Mouse (Mus musculus) intestine, embryonic 14.5 days (tissue): ENCODE data around the gene 1700018B08Rik. TPM values are rescaled to one million over a fixed set of nuclear protein-coding genes. Genes with fewer than 3 reads are reported as not detected.

Source experiments
- ATAC-seq: fragments of 200-750 bp; cut with Nextera tagmentation; replicated peaks from 2 replicates; pipeline ENCODE4 v1.8.0; 2017; ENCODE audit warnings: low read depth, moderate number of reproducible peaks, moderate TSS enrichment, moderate library complexity; ENCODE audit not compliant: low FRiP score, low TSS enrichment
- DNase-seq: peaks from one replicate; pipeline ENCODE4 v3.0.0-alpha.2; 2018; ENCODE audit warnings: low spot score
- H3K27ac ChIP-seq: fragments of 300-500 bp; sonication (generic); 2 replicates; pipeline ENCODE4 v1.5.1; 2014; ENCODE audit warnings: low read depth, mild to moderate bottlenecking, control low read depth
- H3K27me3 ChIP-seq: fragments of 300-500 bp; sonication (generic); replicated peaks from 2 replicates; pipeline ENCODE4 v1.6.1; 2014; ENCODE audit warnings: low read length, control low read depth; ENCODE audit not compliant: control insufficient read depth, insufficient read depth
- H3K36me3 ChIP-seq: fragments of 300-500 bp; sonication (generic); 2 replicates; pipeline ENCODE4 v1.6.1; 2014; ENCODE audit warnings: low read length, control low read depth; ENCODE audit not compliant: control insufficient read depth, insufficient read depth
- H3K4me1 ChIP-seq: fragments of 300-500 bp; sonication (generic); replicated peaks from 2 replicates; pipeline ENCODE4 v1.6.1; 2014; ENCODE audit warnings: low read length, control low read depth, mixed read lengths; ENCODE audit not compliant: control insufficient read depth, insufficient read depth
- H3K4me2 ChIP-seq: fragments of 300-500 bp; sonication (generic); 2 replicates; pipeline ENCODE4 v1.6.1; 2014; ENCODE audit warnings: low read length
- H3K4me3 ChIP-seq: fragments of 300-500 bp; sonication (generic); 2 replicates; pipeline ENCODE4 v1.5.1; 2014; ENCODE audit warnings: low read depth, low read length, control low read depth, mixed read lengths
- H3K9ac ChIP-seq: fragments of 300-500 bp; sonication (generic); 2 replicates; pipeline ENCODE4 v1.6.1; 2014; ENCODE audit warnings: mild to moderate bottlenecking, low read length
- H3K9me3 ChIP-seq: fragments of 300-500 bp; sonication (generic); 2 replicates; pipeline ENCODE4 v1.6.1; 2016; ENCODE audit warnings: low read length, control low read depth; ENCODE audit not compliant: control insufficient read depth
- WGBS: fragments of 180-500 bp; shearing (Covaris S2); extraction: QIAGEN DNeasy Blood & Tissue Kit; methylation state at CpG from one replicate; pipeline ENCODE4 v1.1.7; 2014; 5-methylcytosine and 5-hydroxymethylcytosine counted together
- polyA plus RNA-seq: library from polyadenylated mRNA; unstranded; fragments of >200 nt; fragmentation: Nextera tagmentation; extraction: Ambion mirVana; gene quantifications from 2 replicates; pipeline ENCODE4 v1.2.1, GENCODE M21; 2014

1700018B08Rik gene
- polyA plus RNA-seq, 1 experiment from 2014 or later = not detected

DNA sequence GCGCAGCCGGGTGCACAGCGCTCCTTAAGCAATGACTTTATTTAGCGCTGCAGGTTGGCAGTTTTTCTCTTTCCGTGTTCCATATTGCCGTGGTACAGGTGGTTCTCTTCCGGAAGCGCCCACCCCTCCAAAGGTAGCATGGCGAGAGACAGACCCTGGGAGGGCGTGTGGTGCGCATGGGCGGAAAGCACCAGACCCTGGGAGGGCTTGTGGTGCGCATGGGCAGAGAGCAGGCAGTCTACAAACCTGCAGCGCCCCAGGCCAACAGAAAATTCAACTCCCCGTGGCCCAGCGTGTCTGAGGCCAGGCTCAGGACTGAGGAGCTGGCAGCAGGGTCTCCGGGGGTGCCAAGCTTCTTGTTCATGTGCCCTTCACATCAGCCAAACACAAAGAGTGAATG lies 26.7 kb upstream of the 1700018B08Rik start:
- DNase-seq = no peak
- no peaks in the 10 kb centered on the region for H3K27me3 ChIP-seq
- no peaks in the 10 kb centered on the region for H3K9me3 ChIP-seq
- 79% methylated on average over 17 of the region's 17 CpGs for WGBS
- no peak for ATAC-seq
- H3K4me2 ChIP-seq = no peak overlapping the region
- peaks cover 5% of the 10 kb centered on the region; the same call in 1 of the 2 replicates for H3K36me3 ChIP-seq
- H3K4me1 ChIP-seq = peaks cover 13% of the 10 kb centered on the region
- no peak overlapping the region for H3K4me3 ChIP-seq
- no peak overlapping the region for H3K9ac ChIP-seq
- H3K27ac ChIP-seq = no peak overlapping the region

DNA sequence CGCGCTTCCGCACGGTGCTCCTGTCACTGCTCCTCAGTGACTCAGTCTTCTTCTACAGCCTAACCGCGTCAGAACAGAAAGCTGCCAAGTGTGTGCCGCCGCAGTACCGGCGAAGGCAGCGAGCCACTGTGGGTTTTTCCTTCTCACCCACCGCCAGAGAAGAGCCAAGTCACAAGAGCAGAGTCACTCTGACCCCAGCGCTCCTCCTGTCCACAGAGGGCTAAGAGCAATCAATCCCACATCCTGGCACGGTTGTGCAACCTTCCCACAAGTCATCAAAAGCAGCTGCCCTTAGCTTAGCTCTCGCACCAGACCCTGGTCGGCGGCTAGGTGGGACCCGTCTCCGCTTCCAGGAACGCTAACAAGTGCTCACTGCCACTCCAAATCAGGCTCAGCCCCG lies 26.2 kb upstream of the 1700018B08Rik start:
- Histone ChIP-seq H3K27ac (no peak overlapping the region), H3K4me2 (no peak overlapping the region), H3K9ac (no peak overlapping the region), H3K36me3 (peaks cover 5% of the 10 kb centered on the region; the same call in 1 of the 2 replicates), H3K9me3 (no peaks in the 10 kb centered on the region), H3K4me1 (peaks cover 13% of the 10 kb centered on the region), H3K27me3 (no peaks in the 10 kb centered on the region), H3K4me3 (no peak overlapping the region)
- DNase-seq = no peak
- 73% methylated on average over 21 of the region's 21 CpGs for WGBS
- no peak for ATAC-seq

- DNase-seq (no peak), ATAC-seq (no peak)
- WGBS = 51% methylated on average over 6 of the region's 6 CpGs
- no peaks in the 10 kb centered on the region for H3K9me3 ChIP-seq
- H3K4me1 ChIP-seq = peaks cover 11% of the 10 kb centered on the region
- H3K36me3 ChIP-seq = peaks cover 5% of the 10 kb centered on the region; the same call in 1 of the 2 replicates
- no peaks in the 10 kb centered on the region for H3K27me3 ChIP-seq
- no peak overlapping the region for H3K27ac ChIP-seq
- no peak overlapping the region for H3K9ac ChIP-seq
- H3K4me3 ChIP-seq = no peak overlapping the region
- no peak overlapping the region for H3K4me2 ChIP-seq
Observed at GRCm38 (mm10) chr8:121568321-121568720, 24.2 kb upstream of the 1700018B08Rik start.

GRCm38 (mm10) chr8:121563701-121564100 lies 19.6 kb upstream of the 1700018B08Rik start:
- no peak overlapping the region for H3K27ac ChIP-seq
- H3K4me2 ChIP-seq = no peak overlapping the region
- H3K4me3 ChIP-seq = no peak overlapping the region
- H3K27me3 ChIP-seq = no peaks in the 10 kb centered on the region
- ATAC-seq = no peak
- DNase-seq = no peak
- H3K9me3 ChIP-seq = no peaks in the 10 kb centered on the region
- peaks cover 20% of the 10 kb centered on the region for H3K36me3 ChIP-seq
- no peak overlapping the region for H3K9ac ChIP-seq
- 68% methylated on average over 6 of the region's 6 CpGs for WGBS
- H3K4me1 ChIP-seq = peaks cover 7% of the 10 kb centered on the region; the same call in 1 of the 2 replicates

DNA sequence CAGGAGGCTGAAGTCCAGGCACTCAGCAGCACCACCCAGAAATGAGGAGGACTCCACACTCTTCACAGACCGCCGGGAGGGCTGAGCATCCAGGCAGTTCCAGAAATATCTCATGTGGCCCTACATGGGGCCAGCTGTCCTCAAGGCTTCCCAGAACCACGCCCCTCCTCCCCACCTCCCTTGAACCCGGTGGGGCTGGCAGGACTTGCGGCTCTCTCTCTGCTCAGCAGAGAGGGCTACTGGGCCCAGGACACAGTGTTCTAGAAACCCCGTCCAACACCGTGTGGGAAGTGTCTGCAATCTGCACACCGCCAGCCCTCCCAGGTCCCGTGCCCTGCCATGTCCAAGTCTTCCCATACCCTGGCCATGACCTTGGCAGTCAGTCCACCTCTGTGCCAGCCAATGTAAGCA lies 18.8 kb upstream of the 1700018B08Rik start:
- Histone ChIP-seq H3K9ac (no peak overlapping the region), H3K27me3 (no peaks in the 10 kb centered on the region), H3K36me3 (peaks cover 25% of the 10 kb centered on the region), H3K27ac (no peak overlapping the region), H3K4me3 (no peak overlapping the region), H3K4me1 (no peaks in the 10 kb centered on the region), H3K9me3 (no peaks in the 10 kb centered on the region), H3K4me2 (no peak overlapping the region)
- ATAC-seq (no peak), DNase-seq (no peak)
- WGBS = 80% methylated on average over 9 of the region's 9 CpGs

DNA sequence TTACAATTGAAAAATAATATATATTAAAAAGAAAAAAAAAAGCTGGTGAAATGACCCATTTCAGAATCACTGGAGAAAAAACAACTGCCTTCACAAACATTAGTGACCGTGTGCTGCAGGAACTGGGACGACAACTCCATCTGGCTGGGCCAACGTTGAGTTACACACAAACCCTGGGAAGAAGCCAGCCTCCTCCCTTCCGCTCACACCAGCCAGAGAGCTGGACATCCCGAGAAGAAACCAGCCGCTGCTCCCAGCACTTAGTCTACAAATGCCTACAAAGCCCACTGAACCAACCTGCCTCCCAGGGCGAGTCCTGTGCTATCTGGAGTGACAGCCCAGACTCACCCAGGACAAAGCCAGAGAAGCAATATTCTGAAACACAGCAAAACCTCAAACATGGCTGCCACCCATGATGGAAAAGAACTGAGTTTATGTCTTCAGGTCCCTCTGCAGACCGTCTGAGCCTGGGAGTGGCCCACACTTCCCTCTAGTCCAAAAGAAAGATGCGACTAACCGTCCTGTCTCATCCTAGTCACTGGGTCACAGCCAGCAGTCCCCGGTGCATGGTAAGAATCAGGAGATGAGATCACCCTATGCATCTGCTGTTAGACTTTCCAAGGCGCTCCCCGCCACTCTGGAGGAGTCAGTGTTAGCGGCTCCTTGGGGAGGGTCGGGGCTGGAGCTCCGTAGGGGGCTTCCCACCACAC lies 17.7 kb upstream of the 1700018B08Rik start:
- no peaks in the 10 kb centered on the region for H3K9me3 ChIP-seq
- no peak overlapping the region for H3K4me3 ChIP-seq
- ATAC-seq (no peak), DNase-seq (no peak)
- H3K27ac ChIP-seq = no peak overlapping the region
- H3K4me1 ChIP-seq = no peaks in the 10 kb centered on the region
- peaks cover 25% of the 10 kb centered on the region for H3K36me3 ChIP-seq
- H3K27me3 ChIP-seq = no peaks in the 10 kb centered on the region
- 80% methylated on average over 16 of the region's 16 CpGs for WGBS
- no peak overlapping the region for H3K9ac ChIP-seq
- H3K4me2 ChIP-seq = no peak overlapping the region

- H3K27ac ChIP-seq = no peak overlapping the region
- H3K4me1 ChIP-seq = no peaks in the 10 kb centered on the region
- no peak for DNase-seq
- no peak for ATAC-seq
- no peak overlapping the region for H3K4me3 ChIP-seq
- no peaks in the 10 kb centered on the region for H3K27me3 ChIP-seq
- no peaks in the 10 kb centered on the region for H3K9me3 ChIP-seq
- 94% methylated on average over 7 of the region's 7 CpGs for WGBS
- H3K9ac ChIP-seq = no peak overlapping the region
- H3K36me3 ChIP-seq = peaks cover 20% of the 10 kb centered on the region
- no peak overlapping the region for H3K4me2 ChIP-seq
Observed at GRCm38 (mm10) chr8:121560432-121561100, 16.4 kb upstream of the 1700018B08Rik start.

DNA sequence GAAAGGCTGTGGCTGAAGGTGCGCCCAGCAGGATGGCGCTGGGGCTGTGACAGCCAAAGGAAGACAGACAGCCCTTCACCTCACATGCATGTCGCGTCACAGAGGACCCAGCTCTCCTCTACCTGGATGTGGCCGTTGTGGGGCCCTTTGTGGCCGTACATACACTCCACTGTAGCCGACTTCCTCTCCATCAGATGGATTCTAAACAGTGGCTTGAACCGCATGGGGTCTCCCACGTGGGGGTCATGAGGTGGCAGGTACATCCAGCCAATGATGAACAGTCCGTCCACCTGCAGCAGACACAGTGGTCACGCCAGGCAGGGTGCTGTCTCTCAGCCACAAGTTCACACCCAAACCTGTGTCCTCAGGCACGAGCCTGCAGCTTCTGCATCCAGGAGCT lies 15.7 kb upstream of the 1700018B08Rik start:
- ATAC-seq = no peak
- Histone ChIP-seq H3K36me3 (peaks cover 24% of the 10 kb centered on the region), H3K4me1 (no peaks in the 10 kb centered on the region), H3K27ac (no peak overlapping the region), H3K27me3 (no peaks in the 10 kb centered on the region), H3K4me3 (no peak overlapping the region), H3K4me2 (no peak overlapping the region), H3K9ac (no peak overlapping the region), H3K9me3 (no peaks in the 10 kb centered on the region)
- WGBS = 94% methylated on average over 12 of the region's 12 CpGs
- no peak for DNase-seq

DNA sequence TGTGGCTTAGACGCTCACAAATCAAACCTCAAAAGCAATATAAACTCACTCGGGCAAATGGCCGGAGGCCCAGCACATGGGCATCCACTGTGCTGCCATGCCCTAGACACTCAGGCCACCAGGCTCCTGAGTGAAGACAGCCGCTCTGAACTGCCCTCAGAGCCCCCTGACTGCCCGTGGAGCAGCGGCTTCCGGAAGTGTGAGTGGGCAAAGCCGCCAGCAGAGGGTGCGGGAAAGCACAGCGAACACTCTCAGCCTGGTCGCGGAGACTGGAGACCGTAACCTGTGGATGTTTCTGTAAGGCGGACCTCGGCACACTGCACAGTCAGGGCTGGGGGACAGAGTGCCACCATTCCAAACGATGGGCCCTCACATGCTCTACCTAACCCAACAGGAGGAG lies 14.4 kb upstream of the 1700018B08Rik start:
- Histone ChIP-seq H3K27ac (no peak overlapping the region), H3K4me2 (no peak overlapping the region), H3K36me3 (peaks cover 37% of the 10 kb centered on the region), H3K27me3 (no peaks in the 10 kb centered on the region), H3K4me1 (no peaks in the 10 kb centered on the region), H3K9ac (no peak overlapping the region), H3K4me3 (no peak overlapping the region), H3K9me3 (no peaks in the 10 kb centered on the region)
- DNase-seq (no peak), ATAC-seq (no peak)
- WGBS = 86% methylated on average over 16 of the region's 16 CpGs
